Mouse (Mus musculus) erythroblast, embryonic 14.5 days (primary cell): ENCODE data around the gene Limk2. TPM values are rescaled to one million over a fixed set of nuclear protein-coding genes. Genes with fewer than 3 reads are reported as not detected.

ENCODE experiments used
- H3K27me3 ChIP-seq: 2 replicates; pipeline ENCODE4 v1.6.1; 2012; ENCODE audit warnings: inconsistent platforms; ENCODE audit not compliant: control insufficient read depth
- H3K36me3 ChIP-seq: 2 replicates; pipeline ENCODE4 v1.6.1; 2012; ENCODE audit warnings: mild to moderate bottlenecking, inconsistent platforms; ENCODE audit not compliant: control insufficient read depth
- H3K4me1 ChIP-seq: 2 replicates; pipeline ENCODE4 v1.6.1; 2012; ENCODE audit warnings: inconsistent platforms; ENCODE audit not compliant: control insufficient read depth
- H3K4me3 ChIP-seq: replicated peaks from 2 replicates; pipeline ENCODE3; 2012; ENCODE audit warnings: moderate library complexity, mild to moderate bottlenecking, inconsistent platforms
- H3K9me3 ChIP-seq: 2 replicates; pipeline ENCODE4 v1.6.1; 2012; ENCODE audit warnings: low read length, inconsistent platforms, mixed read lengths; ENCODE audit not compliant: control insufficient read depth
- GATA1 ChIP-seq: IDR thresholded peaks from 2 replicates; pipeline ENCODE4 v1.6.1; 2012; ENCODE audit warnings: low read length, inconsistent platforms, mixed read lengths
- TAL1 ChIP-seq: IDR thresholded peaks from 3 replicates; pipeline ENCODE4 v1.6.1; 2012; ENCODE audit warnings: low read length, inconsistent platforms, mixed read lengths
- polyA plus RNA-seq: library from polyadenylated mRNA; stranded (reverse); fragments of >175 nt; gene quantifications from 2 replicates; pipeline ENCODE4 v1.2.3, GENCODE M21; 2012

The Limk2 gene
- polyA plus RNA-seq, 1 experiment, result 1.4 TPM

DNA sequence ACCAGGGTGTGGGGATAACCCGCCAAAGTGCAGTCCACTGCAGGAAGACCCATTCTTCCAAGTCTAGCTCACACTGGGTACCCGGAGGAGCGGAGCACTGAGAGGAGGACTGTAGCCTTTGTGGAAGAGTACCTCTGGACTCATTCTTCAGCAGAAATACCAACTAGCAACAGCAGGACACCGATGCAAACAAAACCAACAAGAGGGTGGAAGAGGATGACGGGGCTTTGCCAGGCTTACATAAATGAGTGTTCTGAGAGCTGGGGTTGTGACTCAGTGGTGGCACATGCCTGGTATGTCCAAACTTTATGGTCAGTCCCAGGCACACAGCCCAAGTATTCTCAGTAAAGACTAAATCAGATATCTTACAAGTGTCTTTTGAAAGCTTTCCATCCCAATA is 107.9 kb downstream of the Limk2 start:
- H3K36me3 ChIP-seq, result peaks cover 95% of the 10 kb centered on the region
- TF ChIP-seq TAL1 (no peak), GATA1 (no peak)
- H3K27me3 ChIP-seq, result no peaks in the 10 kb centered on the region
- no peaks in the 10 kb centered on the region for H3K9me3 ChIP-seq
- H3K4me1 ChIP-seq, result peaks cover 2% of the 10 kb centered on the region
- no peak overlapping the region for H3K4me3 ChIP-seq

DNA sequence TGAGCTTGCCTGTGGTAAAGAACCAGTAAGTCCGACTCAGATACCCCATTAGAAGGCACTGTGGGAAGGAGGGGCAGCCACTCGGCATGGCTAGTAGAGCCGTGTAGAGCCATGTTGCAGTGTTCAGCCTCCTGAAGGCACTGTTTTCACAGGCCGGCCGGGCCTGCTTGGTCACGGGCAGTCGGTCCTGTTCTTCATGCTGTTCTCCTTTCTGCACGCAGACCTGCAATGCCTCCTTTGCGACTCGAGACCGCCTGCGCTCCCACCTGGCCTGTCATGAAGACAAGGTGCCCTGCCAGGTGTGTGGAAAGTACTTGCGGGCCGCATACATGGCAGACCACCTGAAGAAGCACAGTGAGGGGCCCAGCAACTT is 110.2 kb downstream of the Limk2 start:
- no peaks in the 10 kb centered on the region for H3K27me3 ChIP-seq
- TF ChIP-seq GATA1, result no peak
- TF ChIP-seq TAL1, result no peak
- H3K4me1 ChIP-seq, result peaks cover 20% of the 10 kb centered on the region
- peaks cover 96% of the 10 kb centered on the region for H3K36me3 ChIP-seq
- no peak overlapping the region for H3K4me3 ChIP-seq
- no peaks in the 10 kb centered on the region for H3K9me3 ChIP-seq

DNA sequence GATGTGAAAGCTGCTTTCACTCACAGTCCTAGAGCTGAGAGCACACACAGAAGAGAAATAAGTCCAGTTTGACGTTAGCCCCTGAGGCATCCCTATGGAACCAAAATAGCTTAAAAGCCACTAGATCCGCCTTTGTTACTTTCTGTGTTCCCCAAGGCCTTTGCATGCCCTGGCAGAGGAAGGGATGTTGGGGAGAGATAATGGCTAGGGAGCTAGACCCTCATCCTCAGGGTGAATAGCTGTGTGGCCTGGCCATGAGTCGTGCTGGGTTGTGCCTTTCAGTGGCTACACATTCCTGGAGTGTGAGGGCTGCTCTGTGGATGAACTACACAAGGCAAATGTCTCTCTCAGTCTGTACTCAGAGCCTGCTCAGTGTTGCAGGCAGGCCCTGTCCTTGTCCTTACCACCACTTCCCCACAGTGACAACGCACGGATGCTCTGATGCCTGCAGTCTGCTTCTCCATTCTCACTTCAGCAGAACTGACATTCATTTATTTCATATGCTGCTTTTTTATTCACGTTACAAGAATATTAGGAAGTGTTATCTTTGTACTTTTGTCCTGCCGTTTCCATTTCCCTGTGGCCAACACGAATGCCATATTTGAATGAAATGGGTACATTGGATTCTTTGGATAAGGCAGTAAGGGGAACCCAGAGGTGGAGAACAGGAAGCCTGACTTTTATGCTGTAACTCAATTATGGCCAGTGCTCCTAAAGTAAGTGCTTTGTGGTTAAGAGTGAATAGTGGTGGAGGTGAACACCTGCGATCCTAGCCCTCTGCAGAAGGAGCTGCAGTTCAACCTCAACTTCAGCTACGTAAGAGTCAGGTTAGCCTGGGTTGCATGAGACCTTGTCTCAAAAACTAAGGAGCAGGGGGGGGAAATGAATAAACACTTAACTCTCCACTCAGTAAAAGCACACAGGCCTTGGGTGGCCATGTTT is 110.8 kb downstream of the Limk2 start:
- Histone ChIP-seq H3K36me3 (peaks cover 98% of the 10 kb centered on the region), H3K27me3 (no peaks in the 10 kb centered on the region), H3K9me3 (no peaks in the 10 kb centered on the region), H3K4me3 (no peak overlapping the region), H3K4me1 (peaks cover 26% of the 10 kb centered on the region)
- TF ChIP-seq TAL1, result no peak
- TF ChIP-seq GATA1, result no peak

DNA sequence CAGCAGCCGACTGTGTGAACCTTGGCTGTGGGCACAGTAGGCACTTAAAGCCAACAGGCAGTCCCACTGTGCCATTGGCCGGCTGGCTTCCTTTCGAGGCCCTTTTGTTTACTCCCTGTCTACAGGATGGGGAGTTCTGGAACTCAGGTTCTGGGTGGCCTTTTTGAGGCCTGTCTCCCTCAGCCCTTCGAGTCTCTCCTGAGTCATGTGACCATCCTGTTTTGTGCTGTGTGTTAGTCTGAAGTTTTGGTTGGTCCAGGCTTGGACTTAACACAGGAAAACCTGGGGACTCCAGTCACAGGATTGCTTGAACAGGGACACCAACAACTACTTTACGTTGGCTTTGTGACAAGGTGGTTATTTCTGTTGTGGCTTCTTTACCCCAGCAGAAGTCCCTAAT is 112.9 kb downstream of the Limk2 start:
- TF ChIP-seq TAL1, result no peak
- TF ChIP-seq GATA1, result no peak
- Histone ChIP-seq H3K4me1 (peaks cover 47% of the 10 kb centered on the region), H3K4me3 (no peak overlapping the region), H3K9me3 (no peaks in the 10 kb centered on the region), H3K27me3 (no peaks in the 10 kb centered on the region), H3K36me3 (peaks cover 84% of the 10 kb centered on the region)

DNA sequence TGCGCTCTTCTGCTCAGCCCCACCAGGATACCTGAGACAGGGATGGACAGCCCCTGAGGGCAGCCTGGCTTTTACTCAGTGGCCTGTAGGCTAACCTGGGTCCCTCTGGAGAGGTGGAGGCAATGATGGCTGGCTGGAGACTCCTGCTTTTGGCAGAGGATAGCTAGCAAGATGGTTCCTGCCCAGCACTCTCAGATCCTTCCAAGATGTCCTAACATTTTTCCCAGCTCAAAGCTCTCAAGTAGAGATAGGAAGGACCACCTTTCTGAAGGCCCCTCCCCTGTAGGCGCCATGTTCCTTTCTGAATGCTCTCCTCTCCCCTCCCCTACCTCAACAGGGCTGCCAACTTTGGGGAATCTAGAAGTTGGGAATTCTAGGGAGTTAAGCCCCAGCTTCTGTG is 114.3 kb downstream of the Limk2 start:
- no peaks in the 10 kb centered on the region for H3K27me3 ChIP-seq
- TF ChIP-seq TAL1, result no peak
- no peak for TF ChIP-seq GATA1
- H3K36me3 ChIP-seq, result peaks cover 72% of the 10 kb centered on the region
- no peaks in the 10 kb centered on the region for H3K9me3 ChIP-seq
- peaks cover 59% of the 10 kb centered on the region for H3K4me1 ChIP-seq
- H3K4me3 ChIP-seq, result no peak overlapping the region

Other genes starting within 250 kb of the Limk2 start
- 0.41 and 0.42 TPM in 2 replicates for gene Sfi1, start 215.7 kb downstream of the Limk2 start, polyA plus RNA-seq
- gene Eif4enif1, start 206.8 kb downstream of the Limk2 start, polyA plus RNA-seq, result 5.1 and 7.0 TPM in 2 replicates
- gene Drg1, start 142.8 kb downstream of the Limk2 start, polyA plus RNA-seq, result 3.4 and 5.6 TPM in 2 replicates
- 1.8 and 2.0 TPM in 2 replicates for gene Patz1, start 120.3 kb downstream of the Limk2 start, polyA plus RNA-seq
- gene Pik3ip1, start 78.8 kb downstream of the Limk2 start, polyA plus RNA-seq, result 0.07 TPM in 1 of 2 replicates, not detected in the other
- gene Rnf185, start 43.2 kb upstream of the Limk2 start, polyA plus RNA-seq, result 0.06 and 0.08 TPM in 2 replicates
- gene Pla2g3, start 79.1 kb upstream of the Limk2 start, polyA plus RNA-seq, result 0.01 TPM in 1 of 2 replicates, not detected in the other
- 0.01 TPM in 1 of 2 replicates, not detected in the other for gene Inpp5j, start 95.6 kb upstream of the Limk2 start, polyA plus RNA-seq
- gene Selenom, start 105.5 kb upstream of the Limk2 start, polyA plus RNA-seq, result 0.37 and 0.41 TPM in 2 replicates
- 0.65 and 0.67 TPM in 2 replicates for gene Smtn, start 131.4 kb upstream of the Limk2 start, polyA plus RNA-seq
- gene Morc2a, start 240.0 kb upstream of the Limk2 start, polyA plus RNA-seq, result 0.22 TPM in 2 replicates